Mouse (Mus musculus): ENCODE measurements around the gene Lrrc23.
"Not testable (repeated sequence)": the region's sequence is repeated elsewhere in the genome, so short reads cannot be mapped to it uniquely, and the experiment has no call there.

The Lrrc23 gene

GRCm38 (mm10) chr6:124779222-124779983, at the start of gene Lrrc23:
Lrrc23 (minus strand) TSS chr6:124779727.
- DNase-seq (ENCODE audit: low read depth, low spot score) = peak; percentile 66

DNA sequence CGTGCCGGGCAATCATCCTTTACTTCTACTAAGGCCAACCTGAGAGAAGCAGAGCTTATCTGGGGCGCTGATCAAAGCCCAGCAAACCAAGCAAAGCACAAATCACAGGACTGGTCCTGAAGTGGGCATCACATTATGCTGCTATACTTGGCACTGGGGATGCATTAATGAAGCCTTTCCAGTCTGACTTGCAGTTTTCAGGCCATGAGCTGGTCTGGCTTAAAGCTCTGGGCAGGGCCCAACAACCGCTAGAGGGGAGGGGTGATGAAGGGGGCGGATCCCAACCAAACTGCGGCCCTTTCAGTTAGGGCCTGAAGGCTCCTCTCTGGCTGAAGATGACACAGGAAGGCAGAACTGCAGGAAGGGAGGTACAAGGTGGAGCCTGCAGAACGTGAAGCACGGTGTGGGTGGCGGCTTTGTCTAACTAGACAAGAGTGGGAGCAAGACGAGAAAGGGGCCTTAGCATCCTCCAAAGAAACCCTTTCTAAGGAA, 48.6 kb upstream of the Lrrc23 start:
- no peak for DNase-seq (ENCODE audit: low read depth, low spot score)

- no peak for DNase-seq (ENCODE audit: low read depth, low spot score)
Measured at GRCm38 (mm10) chr6:124822049-124822448, 42.5 kb upstream of the Lrrc23 start.

GRCm38 (mm10) chr6:124820891-124821290, 41.4 kb upstream of the Lrrc23 start:
- no peak for DNase-seq (ENCODE audit: low read depth, low spot score)

DNA sequence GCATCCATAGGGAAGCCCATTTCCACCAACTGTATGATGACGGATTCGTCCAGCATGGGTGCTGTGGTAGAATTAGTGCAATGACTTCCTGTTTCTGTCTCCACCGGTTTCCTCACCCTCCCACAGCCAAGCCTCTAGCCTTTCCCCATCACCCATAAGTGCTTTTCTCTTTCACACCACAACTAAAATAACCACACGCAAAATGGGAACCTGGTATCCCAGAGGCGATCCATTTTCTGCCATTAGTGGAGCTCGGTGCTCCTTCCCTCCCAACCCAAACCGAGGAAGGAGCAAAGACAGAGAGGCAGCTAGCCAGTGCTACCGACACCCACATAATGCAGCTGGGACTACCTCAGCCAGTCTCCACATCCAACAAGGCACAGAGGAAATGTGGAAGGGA, 38.4 kb upstream of the Lrrc23 start:
- DNase-seq (ENCODE audit: low read depth, low spot score) = no peak

DNA sequence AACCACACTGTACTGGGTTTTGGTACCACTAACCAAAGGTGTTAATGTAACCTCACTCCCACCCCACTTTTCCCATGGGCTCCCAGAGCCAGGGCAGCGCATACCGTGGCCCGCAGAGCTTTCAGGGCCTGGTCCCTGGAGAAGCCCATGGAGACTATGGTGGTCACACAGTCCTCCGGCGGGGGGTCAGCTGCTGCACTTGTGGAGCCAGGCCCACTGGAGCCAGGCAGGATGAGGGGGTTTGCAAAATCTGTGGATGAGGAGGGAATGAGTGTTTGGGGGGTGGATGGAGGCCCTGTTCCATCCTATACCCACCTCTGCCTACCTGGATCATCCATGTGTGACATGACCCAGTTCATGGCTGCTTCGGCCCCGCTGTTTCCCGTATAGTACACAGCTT, 38.0 kb upstream of the Lrrc23 start:
- DNase-seq (ENCODE audit: low read depth, low spot score) = no peak

DNA sequence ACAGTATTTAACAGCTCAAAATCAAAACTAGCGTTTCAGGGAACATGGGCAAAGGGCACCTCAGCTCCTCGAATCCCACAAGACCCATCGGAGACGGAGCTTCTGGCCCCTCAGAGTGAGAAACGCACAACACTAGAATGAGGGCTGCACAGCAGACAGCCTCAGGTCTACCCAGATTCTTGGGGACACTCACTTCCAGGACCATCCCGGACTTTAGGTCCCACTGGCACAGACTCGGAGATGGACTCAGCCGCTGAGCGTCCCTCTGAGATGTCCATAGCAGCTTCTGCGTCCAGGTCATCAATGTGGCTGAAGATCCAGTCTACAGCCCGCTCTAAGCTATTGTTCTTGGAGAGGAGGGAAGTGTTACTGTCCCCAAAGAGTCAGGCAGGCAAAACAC, 37.6 kb upstream of the Lrrc23 start:
- DNase-seq (ENCODE audit: low read depth, low spot score) = no peak

DNA sequence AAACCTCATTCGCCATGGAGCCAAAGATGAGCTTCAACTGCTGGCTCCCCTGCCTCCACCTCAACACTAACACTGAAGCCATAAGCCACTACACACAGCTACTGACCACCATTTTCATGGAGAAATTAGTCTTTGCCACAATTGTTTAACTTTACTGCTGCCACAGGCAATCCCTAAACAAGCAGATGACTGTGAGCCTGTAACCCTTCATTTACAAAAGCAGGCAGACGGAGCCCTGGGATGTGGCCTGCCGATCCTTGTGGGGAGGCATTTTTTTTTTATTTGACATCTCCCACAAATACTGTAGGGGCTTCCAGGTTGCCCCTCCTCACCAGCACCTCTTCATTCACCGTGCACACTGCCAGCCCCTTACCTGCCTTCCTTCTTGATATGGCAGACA, 37.1 kb upstream of the Lrrc23 start:
- no peak for DNase-seq (ENCODE audit: low read depth, low spot score)

DNA sequence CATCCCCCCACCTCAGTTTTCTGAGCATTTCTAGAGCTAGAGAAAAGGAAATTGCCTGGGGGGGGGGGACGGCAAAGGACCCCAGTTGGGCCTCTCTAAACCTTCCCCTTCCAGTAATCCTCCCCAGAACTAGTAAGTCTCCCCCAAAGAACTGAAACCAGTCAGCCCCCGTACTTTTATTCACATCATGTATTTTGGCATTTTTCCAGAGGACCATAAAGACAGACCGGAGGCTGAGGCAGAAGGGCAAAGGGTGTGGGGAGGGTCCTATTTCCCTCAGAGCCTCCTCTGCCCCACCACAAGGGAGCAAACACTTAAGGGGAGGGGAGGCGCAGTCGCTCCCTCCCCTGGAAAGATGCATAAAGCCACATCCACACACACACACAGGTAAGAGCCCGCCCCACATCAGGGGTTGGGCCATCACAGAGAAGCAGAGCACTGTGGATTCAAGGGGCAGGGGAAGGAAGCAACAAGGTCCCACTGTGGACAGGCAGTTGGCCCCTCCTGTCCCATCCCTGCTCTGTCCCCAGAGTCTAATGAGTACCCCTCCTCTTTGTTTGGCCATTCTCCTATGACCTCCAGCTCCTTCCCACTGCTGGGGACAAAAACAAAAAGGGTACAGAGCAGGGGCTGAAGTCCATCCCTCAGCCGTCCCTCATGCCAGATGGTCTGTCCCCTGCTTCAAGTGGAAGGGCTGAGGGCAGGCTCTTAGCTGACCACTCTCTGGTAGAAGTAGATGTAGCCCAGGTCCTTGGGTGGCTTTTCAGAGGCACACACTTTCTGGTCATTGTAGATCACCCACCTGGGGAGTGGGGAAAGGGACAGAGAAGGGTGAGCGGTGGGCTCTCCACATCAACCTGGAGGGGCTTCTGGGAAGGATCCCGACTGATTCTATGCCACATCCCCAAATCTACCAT, 35.6 kb upstream of the Lrrc23 start:
- DNase-seq (ENCODE audit: low read depth, low spot score) = no peak

GRCm38 (mm10) chr6:124814448-124814847, 34.9 kb upstream of the Lrrc23 start:
- no peak for DNase-seq (ENCODE audit: low read depth, low spot score)

- DNase-seq (ENCODE audit: low read depth, low spot score) = peak; percentile 89
Measured at GRCm38 (mm10) chr6:124813933-124814332, 34.4 kb upstream of the Lrrc23 start, which contains the start of gene Tpi1. Tpi1 (minus strand) TSS chr6:124814296.

GRCm38 (mm10) chr6:124813496-124813895, 34.0 kb upstream of the Lrrc23 start:
- DNase-seq (ENCODE audit: low read depth, low spot score) = peak; percentile 71

GRCm38 (mm10) chr6:124812848-124813247, 33.3 kb upstream of the Lrrc23 start:
- no peak for DNase-seq (ENCODE audit: low read depth, low spot score)

GRCm38 (mm10) chr6:124811701-124812560, 32.4 kb upstream of the Lrrc23 start:
- no peak for DNase-seq (ENCODE audit: low read depth, low spot score)

GRCm38 (mm10) chr6:124811403-124811665, 31.8 kb upstream of the Lrrc23 start:
- DNase-seq (ENCODE audit: low read depth, low spot score) = no peak

DNA sequence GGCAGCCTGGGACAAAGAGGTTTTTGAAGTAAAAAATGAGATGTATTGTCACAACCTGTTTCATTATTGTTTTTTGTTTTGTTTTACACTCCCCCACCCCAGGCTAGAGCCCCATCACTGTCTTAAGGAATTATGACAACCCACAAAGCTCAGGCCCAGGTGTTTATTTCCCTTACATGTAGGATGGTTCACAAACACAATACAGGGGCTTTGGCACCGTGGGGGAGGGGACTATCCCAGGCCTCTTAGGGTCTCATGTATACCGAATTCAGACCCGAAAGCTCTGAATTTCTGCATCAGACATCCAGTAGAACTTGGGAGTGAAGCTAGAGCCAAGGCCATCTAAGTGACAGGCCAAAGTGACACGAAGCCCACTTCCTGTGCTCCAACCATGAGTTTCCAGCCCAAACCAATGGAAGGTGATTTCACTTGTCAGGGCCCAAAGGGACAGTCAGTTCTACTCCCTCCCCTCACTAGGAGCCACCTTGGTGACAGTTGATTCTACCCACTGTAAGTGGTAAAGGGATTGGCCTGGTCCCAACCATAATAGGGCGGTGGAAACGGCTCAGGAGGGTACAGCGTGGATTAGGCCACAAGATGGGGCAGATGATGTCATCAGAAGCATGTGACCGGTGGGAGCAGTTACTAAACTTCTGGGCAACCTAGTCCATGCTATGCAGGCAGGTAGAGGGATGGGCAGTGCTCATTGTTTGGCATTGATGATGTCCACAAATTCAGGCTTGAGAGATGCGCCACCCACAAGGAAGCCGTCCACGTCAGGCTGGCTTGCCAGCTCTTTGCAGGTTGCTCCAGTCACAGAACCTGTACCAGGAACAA, 31.3 kb upstream of the Lrrc23 start:
- DNase-seq (ENCODE audit: low read depth, low spot score) = not testable (repeated sequence)

GRCm38 (mm10) chr6:124809775-124810538, 30.4 kb upstream of the Lrrc23 start:
- DNase-seq (ENCODE audit: low read depth, low spot score) = no peak

- DNase-seq (ENCODE audit: low read depth, low spot score) = peak; percentile 82
Measured at GRCm38 (mm10) chr6:124809052-124809774, 29.7 kb upstream of the Lrrc23 start.

DNA sequence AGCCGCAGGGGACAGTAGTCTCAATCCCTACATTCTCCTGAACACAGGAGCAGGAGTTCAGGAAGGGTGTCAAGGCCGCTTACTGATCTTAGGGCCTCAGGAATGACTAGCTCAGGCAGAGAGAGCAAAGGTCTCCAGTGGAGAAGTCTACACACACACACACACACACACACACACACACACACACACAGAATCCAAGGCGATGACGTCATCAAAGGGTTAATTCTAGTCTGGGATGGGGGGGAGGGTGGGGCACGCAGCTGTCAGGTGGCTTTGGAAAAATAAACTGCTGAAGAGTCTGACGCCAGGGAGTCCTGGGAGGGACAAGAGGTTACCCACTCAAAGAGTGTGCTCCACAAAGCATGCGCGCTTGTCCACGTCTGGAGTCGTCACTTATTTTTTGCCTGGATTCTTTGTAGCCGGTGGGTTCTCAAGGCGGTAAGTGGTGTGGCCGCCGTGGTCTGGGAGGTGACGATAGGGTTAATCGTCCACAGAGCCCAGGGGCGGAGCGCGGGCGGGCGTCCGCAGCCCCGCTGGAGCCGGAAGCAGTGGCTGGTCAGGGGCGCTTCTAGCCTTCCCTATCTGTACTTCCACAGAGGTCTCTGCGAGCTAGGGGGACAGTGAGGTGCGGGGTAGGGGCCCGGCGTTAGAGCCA, 29.0 kb upstream of the Lrrc23 start, which contains the start of gene Spsb2:
Gene Spsb2 (plus strand): TSS at position 304 of the 655 bp plus-strand sequence.
- DNase-seq (ENCODE audit: low read depth, low spot score) = peak; percentile 70
